Mouse (Mus musculus) embryonic facial prominence, embryonic 14.5 days (tissue): ENCODE results near the gene Rabep1. TPM values are rescaled to one million over a fixed set of nuclear protein-coding genes. Genes with fewer than 3 reads are reported as not detected.

Experiments
- ATAC-seq: fragments of 200-750 bp; cut with Nextera tagmentation; 2 replicates; pipeline ENCODE4 v1.8.0; 2017; ENCODE audit warnings: low read depth, moderate number of reproducible peaks, moderate TSS enrichment
- DNase-seq: peaks from one replicate; pipeline ENCODE4 v3.0.0-alpha.2; 2015; ENCODE audit warnings: low spot score
- H3K27ac ChIP-seq: fragments of 300-500 bp; sonication (generic); replicated peaks from 2 replicates; pipeline ENCODE4 v1.5.1; 2014; ENCODE audit warnings: low read depth, mild to moderate bottlenecking, low read length, moderate library complexity
- H3K27me3 ChIP-seq: fragments of 300-500 bp; sonication (generic); replicated peaks from 2 replicates; pipeline ENCODE4 v1.6.1; 2014; ENCODE audit warnings: low read length; ENCODE audit not compliant: control insufficient read depth, insufficient read depth
- H3K36me3 ChIP-seq: fragments of 300-500 bp; sonication (generic); 2 replicates; pipeline ENCODE4 v1.6.1; 2014; ENCODE audit warnings: low read length, mixed read lengths; ENCODE audit not compliant: control insufficient read depth, insufficient read depth
- H3K4me1 ChIP-seq: fragments of 300-500 bp; sonication (generic); 2 replicates; pipeline ENCODE4 v1.6.1; 2014; ENCODE audit warnings: antibody characterized with exemption, low read length; ENCODE audit not compliant: control insufficient read depth, insufficient read depth
- H3K4me2 ChIP-seq: fragments of 300-500 bp; sonication (generic); 2 replicates; pipeline ENCODE4 v1.6.1; 2014; ENCODE audit warnings: low read depth, mild to moderate bottlenecking, low read length, moderate library complexity, mixed read lengths
- H3K4me3 ChIP-seq: fragments of 300-500 bp; sonication (generic); 2 replicates; pipeline ENCODE4 v1.5.1; 2014; ENCODE audit warnings: low read depth, mild to moderate bottlenecking, low read length
- H3K9ac ChIP-seq: fragments of 300-500 bp; sonication (generic); 2 replicates; pipeline ENCODE4 v1.6.1; 2014; ENCODE audit warnings: low read depth, mild to moderate bottlenecking, low read length, moderate library complexity, mixed read lengths
- H3K9me3 ChIP-seq: fragments of 300-500 bp; sonication (generic); 2 replicates; pipeline ENCODE4 v1.6.1; 2016; ENCODE audit warnings: low read length; ENCODE audit not compliant: control insufficient read depth
- WGBS: fragments of 180-500 bp; shearing (Covaris S2); extraction: QIAGEN DNeasy Blood & Tissue Kit; methylation state at CpG from one replicate; pipeline ENCODE4 v1.1.7; 2014; 5-methylcytosine and 5-hydroxymethylcytosine counted together
- polyA plus RNA-seq: library from polyadenylated mRNA; unstranded; fragments of >200 nt; fragmentation: Nextera tagmentation; extraction: Ambion mirVana; gene quantifications from 2 replicates; pipeline ENCODE4 v1.2.1, GENCODE M21; 2014

Rabep1 gene
- polyA plus RNA-seq, 1 experiment from 2014 or later = 31.8 TPM

- DNase-seq (no peak), ATAC-seq (no peak)
- Histone ChIP-seq H3K27ac (no peak overlapping the region), H3K4me2 (no peak overlapping the region), H3K9me3 (no peaks in the 10 kb centered on the region), H3K27me3 (no peaks in the 10 kb centered on the region), H3K4me3 (no peak overlapping the region), H3K4me1 (no peaks in the 10 kb centered on the region), H3K9ac (no peak overlapping the region), H3K36me3 (no peaks in the 10 kb centered on the region)
- 67% methylated on average over 3 of the region's 3 CpGs for WGBS
Observed at GRCm38 (mm10) chr11:70808101-70808500, 36.5 kb upstream of the Rabep1 start.

- Histone ChIP-seq H3K4me2 (no peak overlapping the region), H3K4me3 (no peak overlapping the region), H3K27me3 (no peaks in the 10 kb centered on the region), H3K36me3 (no peaks in the 10 kb centered on the region), H3K9ac (no peak overlapping the region), H3K4me1 (no peaks in the 10 kb centered on the region), H3K27ac (no peak overlapping the region), H3K9me3 (no peaks in the 10 kb centered on the region)
- no peak for ATAC-seq
- 6% methylated on average over 1 of the region's 1 CpGs for WGBS
- DNase-seq = no peak
Observed at GRCm38 (mm10) chr11:70809011-70809410, 35.6 kb upstream of the Rabep1 start.

- no peak overlapping the region for H3K9ac ChIP-seq
- no peaks in the 10 kb centered on the region for H3K27me3 ChIP-seq
- no peak overlapping the region for H3K4me3 ChIP-seq
- no peak overlapping the region for H3K4me2 ChIP-seq
- H3K36me3 ChIP-seq = no peaks in the 10 kb centered on the region
- ATAC-seq (no peak), DNase-seq (no peak)
- H3K27ac ChIP-seq = no peak overlapping the region
- 77% methylated on average over 5 of the region's 5 CpGs for WGBS
- no peaks in the 10 kb centered on the region for H3K9me3 ChIP-seq
- no peaks in the 10 kb centered on the region for H3K4me1 ChIP-seq
Observed at GRCm38 (mm10) chr11:70811041-70811440, 33.5 kb upstream of the Rabep1 start.

GRCm38 (mm10) chr11:70811471-70812240 is 32.9 kb upstream of the Rabep1 start:
- H3K9me3 ChIP-seq = no peaks in the 10 kb centered on the region
- ATAC-seq = no peak
- H3K4me3 ChIP-seq = no peak overlapping the region
- no peak overlapping the region for H3K4me2 ChIP-seq
- 70% methylated on average over 13 of the region's 13 CpGs for WGBS
- no peak for DNase-seq
- H3K27me3 ChIP-seq = no peaks in the 10 kb centered on the region
- H3K27ac ChIP-seq = no peak overlapping the region
- H3K9ac ChIP-seq = no peak overlapping the region
- H3K4me1 ChIP-seq = no peaks in the 10 kb centered on the region
- H3K36me3 ChIP-seq = no peaks in the 10 kb centered on the region

GRCm38 (mm10) chr11:70812365-70812764 is 32.2 kb upstream of the Rabep1 start, which contains the start of gene Scimp:
Gene Scimp, minus strand, starts transcription at chr11:70812586.
- Histone ChIP-seq H3K9ac (no peak within 1 kb of the TSS), H3K36me3 (no peaks in the 10 kb centered on the region), H3K4me2 (no peak within 1 kb of the TSS), H3K9me3 (no peaks in the 10 kb centered on the region), H3K4me3 (no peak within 1 kb of the TSS), H3K27ac (no peak within 1 kb of the TSS), H3K4me1 (no peaks in the 10 kb centered on the region), H3K27me3 (no peaks in the 10 kb centered on the region)
- DNase-seq (no peak), ATAC-seq (no peak)
- WGBS = 84% methylated on average over 7 of the region's 7 CpGs

GRCm38 (mm10) chr11:70815071-70815470 is 29.5 kb upstream of the Rabep1 start:
- Histone ChIP-seq H3K27ac (no peak overlapping the region), H3K9me3 (no peaks in the 10 kb centered on the region), H3K9ac (no peak overlapping the region), H3K36me3 (no peaks in the 10 kb centered on the region), H3K4me3 (no peak overlapping the region), H3K27me3 (no peaks in the 10 kb centered on the region), H3K4me1 (no peaks in the 10 kb centered on the region), H3K4me2 (no peak overlapping the region)
- no peak for DNase-seq
- ATAC-seq = no peak
- 73% methylated on average over 8 of the region's 8 CpGs for WGBS

GRCm38 (mm10) chr11:70815498-70816078 is 29.0 kb upstream of the Rabep1 start:
- Histone ChIP-seq H3K4me1 (no peaks in the 10 kb centered on the region), H3K9me3 (no peaks in the 10 kb centered on the region), H3K4me2 (no peak overlapping the region), H3K27me3 (no peaks in the 10 kb centered on the region), H3K27ac (no peak overlapping the region), H3K4me3 (no peak overlapping the region), H3K9ac (no peak overlapping the region), H3K36me3 (no peaks in the 10 kb centered on the region)
- WGBS = 24% methylated on average over 6 of the region's 6 CpGs
- DNase-seq (peak; percentile 63), ATAC-seq (no peak)

- WGBS = 74% methylated on average over 4 of the region's 4 CpGs
- Histone ChIP-seq H3K27ac (no peak overlapping the region), H3K9ac (no peak overlapping the region), H3K4me3 (no peak overlapping the region), H3K27me3 (no peaks in the 10 kb centered on the region), H3K36me3 (no peaks in the 10 kb centered on the region), H3K4me2 (no peak overlapping the region), H3K4me1 (no peaks in the 10 kb centered on the region), H3K9me3 (no peaks in the 10 kb centered on the region)
- DNase-seq = no peak
- no peak for ATAC-seq
Observed at GRCm38 (mm10) chr11:70816770-70817169, 27.8 kb upstream of the Rabep1 start.

- H3K4me3 ChIP-seq = no peak overlapping the region
- H3K4me2 ChIP-seq = no peak overlapping the region
- H3K4me1 ChIP-seq = 0 out of 2 replicates have a peak, but pooled peaks cover 3% of the 10 kb centered on the region
- no peak overlapping the region for H3K9ac ChIP-seq
- ATAC-seq (no peak), DNase-seq (no peak)
- no peaks in the 10 kb centered on the region for H3K9me3 ChIP-seq
- H3K27ac ChIP-seq = no peak overlapping the region
- WGBS = 78% methylated on average over 8 of the region's 8 CpGs
- no peaks in the 10 kb centered on the region for H3K36me3 ChIP-seq
- H3K27me3 ChIP-seq = no peaks in the 10 kb centered on the region
Observed at GRCm38 (mm10) chr11:70820120-70820519, 24.5 kb upstream of the Rabep1 start.
